Mouse (Mus musculus): ENCODE measurements at regions not wholly inside any gene's neighbourhood (a gene's known extent, or its start where the extent isn't known, plus 50 kb on each side); places are given as distances from the start of the nearest gene placed in this dataset.

GRCm38 (mm10) chr1:51531360-51531759 is 53.1 kb upstream of the Nabp1 start:
- TF ChIP-seq CTCF (IDR thresholded peaks at IDR 0.05; ENCODE audit: control insufficient read depth, insufficient read depth, low read length), result no peak
- TF ChIP-seq POLR2A (IDR thresholded peaks at IDR 0.05; ENCODE audit: borderline replicate concordance, control insufficient read depth, low read depth, low read length), result no peak
